Mouse (Mus musculus) midbrain, embryonic 14.5 days (tissue): Measurements from ENCODE around the gene Nrsn2. TPM values are rescaled to one million over a fixed set of nuclear protein-coding genes. Genes with fewer than 3 reads are reported as not detected.

Experiments used
- ATAC-seq: fragments of 200-750 bp; cut with Nextera tagmentation; 2 replicates; pipeline ENCODE4 v1.8.0; 2017; ENCODE audit warnings: moderate number of reproducible peaks, moderate library complexity; ENCODE audit not compliant: low FRiP score, low TSS enrichment
- DNase-seq: peaks from one replicate; pipeline ENCODE4 v3.0.0-alpha.2; 2015
- H3K27ac ChIP-seq: fragments of 300-500 bp; sonication (generic); replicated peaks from 2 replicates; pipeline ENCODE4 v1.5.1; 2014; ENCODE audit warnings: mild to moderate bottlenecking, low read depth, low read length, moderate library complexity
- H3K27me3 ChIP-seq: fragments of 300-500 bp; sonication (generic); 2 replicates; pipeline ENCODE4 v1.6.1; 2014; ENCODE audit warnings: low read length, control low read depth, mixed read lengths; ENCODE audit not compliant: control insufficient read depth, insufficient read depth
- H3K36me3 ChIP-seq: fragments of 300-500 bp; sonication (generic); 2 replicates; pipeline ENCODE4 v1.6.1; 2014; ENCODE audit warnings: low read length, control low read depth; ENCODE audit not compliant: control insufficient read depth, insufficient read depth
- H3K4me1 ChIP-seq: fragments of 300-500 bp; sonication (generic); 2 replicates; pipeline ENCODE4 v1.6.1; 2014; ENCODE audit warnings: mild to moderate bottlenecking, antibody characterized with exemption, low read length, control low read depth; ENCODE audit not compliant: control insufficient read depth, insufficient read depth
- H3K4me2 ChIP-seq: fragments of 300-500 bp; sonication (generic); 2 replicates; pipeline ENCODE4 v1.6.1; 2014; ENCODE audit warnings: mild to moderate bottlenecking, low read length, moderate library complexity
- H3K4me3 ChIP-seq: fragments of 300-500 bp; sonication (generic); replicated peaks from 2 replicates; pipeline ENCODE4 v1.5.1; 2014; ENCODE audit warnings: low read depth, low read length
- H3K9ac ChIP-seq: fragments of 300-500 bp; sonication (generic); replicated peaks from 2 replicates; pipeline ENCODE4 v1.6.1; 2014; ENCODE audit warnings: mild to moderate bottlenecking, low read length, moderate library complexity
- H3K9me3 ChIP-seq: fragments of 300-500 bp; sonication (generic); 2 replicates; pipeline ENCODE4 v1.6.1; 2016; ENCODE audit warnings: low read length, control low read depth, mixed read lengths; ENCODE audit not compliant: control insufficient read depth
- WGBS: fragments of 180-500 bp; shearing (Covaris S2); extraction: QIAGEN DNeasy Blood & Tissue Kit; methylation state at CpG from one replicate; pipeline ENCODE4 v1.1.7; 2014; 5-methylcytosine and 5-hydroxymethylcytosine counted together
- polyA plus RNA-seq: library from polyadenylated mRNA; unstranded; fragments of >200 nt; fragmentation: Nextera tagmentation; extraction: Ambion mirVana; gene quantifications from 2 replicates; pipeline ENCODE4 v1.2.1, GENCODE M21; 2014

The Nrsn2 gene
- polyA plus RNA-seq, 1 experiment from 2014 or later, result 40.1 TPM

- Histone ChIP-seq H3K27me3 (no peaks in the 10 kb centered on the region), H3K27ac (no peak overlapping the region), H3K9ac (no peak overlapping the region), H3K9me3 (no peaks in the 10 kb centered on the region), H3K4me2 (no peak overlapping the region), H3K4me3 (no peak overlapping the region), H3K36me3 (peaks cover 73% of the 10 kb centered on the region), H3K4me1 (peaks cover 18% of the 10 kb centered on the region)
- no peak for DNase-seq
- 88% methylated on average over 5 of the region's 5 CpGs for WGBS
- no peak for ATAC-seq
These were observed 48.5 kb downstream of the Nrsn2 start for GRCm38 (mm10) chr2:152327980-152328379.

GRCm38 (mm10) chr2:152326654-152327053 lies 49.8 kb downstream of the Nrsn2 start:
- Histone ChIP-seq H3K9ac (no peak overlapping the region), H3K4me1 (peaks cover 15% of the 10 kb centered on the region), H3K9me3 (no peaks in the 10 kb centered on the region), H3K27ac (no peak overlapping the region), H3K27me3 (no peaks in the 10 kb centered on the region), H3K4me3 (no peak overlapping the region), H3K36me3 (peaks cover 86% of the 10 kb centered on the region), H3K4me2 (no peak overlapping the region)
- WGBS, result 92% methylated on average over 8 of the region's 8 CpGs
- no peak for ATAC-seq
- no peak for DNase-seq

- 96% methylated on average over 13 of the region's 13 CpGs for WGBS
- H3K27ac ChIP-seq, result no peak overlapping the region
- no peak for ATAC-seq
- no peaks in the 10 kb centered on the region for H3K9me3 ChIP-seq
- no peak for DNase-seq
- no peak overlapping the region for H3K4me2 ChIP-seq
- peaks cover 91% of the 10 kb centered on the region for H3K36me3 ChIP-seq
- no peak overlapping the region for H3K4me3 ChIP-seq
- no peaks in the 10 kb centered on the region for H3K27me3 ChIP-seq
- peaks cover 10% of the 10 kb centered on the region; the same call in 1 of the 2 replicates for H3K4me1 ChIP-seq
- no peak overlapping the region for H3K9ac ChIP-seq
These were observed 50.3 kb downstream of the Nrsn2 start for GRCm38 (mm10) chr2:152326157-152326556.

GRCm38 (mm10) chr2:152324842-152325241 lies 51.6 kb downstream of the Nrsn2 start:
- Histone ChIP-seq H3K9ac (no peak overlapping the region), H3K4me2 (no peak overlapping the region), H3K4me3 (no peak overlapping the region), H3K4me1 (0 out of 2 replicates have a peak, but pooled peaks cover under 1% of the 10 kb centered on the region), H3K9me3 (no peaks in the 10 kb centered on the region), H3K36me3 (peaks cover 96% of the 10 kb centered on the region), H3K27me3 (no peaks in the 10 kb centered on the region), H3K27ac (no peak overlapping the region)
- ATAC-seq, result no peak
- 90% methylated on average over 3 of the region's 3 CpGs for WGBS
- no peak for DNase-seq

GRCm38 (mm10) chr2:152323971-152324370 lies 52.5 kb downstream of the Nrsn2 start:
- no peak for ATAC-seq
- Histone ChIP-seq H3K9ac (no peak overlapping the region), H3K36me3 (peaks cover 99% of the 10 kb centered on the region), H3K4me3 (no peak overlapping the region), H3K4me2 (no peak overlapping the region), H3K4me1 (no peaks in the 10 kb centered on the region), H3K9me3 (no peaks in the 10 kb centered on the region), H3K27ac (no peak overlapping the region), H3K27me3 (no peaks in the 10 kb centered on the region)
- 97% methylated on average over 14 of the region's 14 CpGs for WGBS
- no peak for DNase-seq

GRCm38 (mm10) chr2:152322198-152322597 lies 54.2 kb downstream of the Nrsn2 start:
- 93% methylated on average over 6 of the region's 6 CpGs for WGBS
- no peak for ATAC-seq
- H3K4me1 ChIP-seq, result no peaks in the 10 kb centered on the region

GRCm38 (mm10) chr2:152321558-152321957 lies 54.9 kb downstream of the Nrsn2 start:
- H3K27ac ChIP-seq, result no peak overlapping the region
- ATAC-seq, result no peak
- DNase-seq, result no peak
- H3K9ac ChIP-seq, result no peak overlapping the region
- H3K4me1 ChIP-seq, result no peaks in the 10 kb centered on the region
- H3K4me3 ChIP-seq, result no peak overlapping the region
- H3K4me2 ChIP-seq, result no peak overlapping the region
- H3K27me3 ChIP-seq, result no peaks in the 10 kb centered on the region
- H3K9me3 ChIP-seq, result no peaks in the 10 kb centered on the region
- 94% methylated on average over 5 of the region's 5 CpGs for WGBS
- peaks cover 95% of the 10 kb centered on the region for H3K36me3 ChIP-seq

More at GRCm38 (mm10) chr2:152322198-152322597, 54.2 kb downstream of the Nrsn2 start:
- no peak for DNase-seq
- Histone ChIP-seq H3K4me2 (no peak overlapping the region), H3K9me3 (no peaks in the 10 kb centered on the region), H3K27ac (no peak overlapping the region), H3K36me3 (peaks cover 95% of the 10 kb centered on the region), H3K9ac (no peak overlapping the region), H3K4me3 (no peak overlapping the region), H3K27me3 (no peaks in the 10 kb centered on the region)

Other genes with a start within 250 kb of the Nrsn2 start
- gene Tcf15, start 233.1 kb downstream of the Nrsn2 start, polyA plus RNA-seq, result 0.76 and 0.96 TPM in 2 replicates
- gene Csnk2a1, start 149.8 kb downstream of the Nrsn2 start, polyA plus RNA-seq, result 164 and 229 TPM in 2 replicates
- 23.3 and 28.8 TPM in 2 replicates for gene Tbc1d20, start 82.8 kb downstream of the Nrsn2 start, polyA plus RNA-seq
- 108 and 109 TPM in 2 replicates for gene Rbck1, start 44.0 kb downstream of the Nrsn2 start, polyA plus RNA-seq
- gene Trib3, start 32.6 kb downstream of the Nrsn2 start, polyA plus RNA-seq, result 0.62 and 1.2 TPM in 2 replicates
- 21.9 and 25.4 TPM in 2 replicates for gene Sox12, start 21.4 kb upstream of the Nrsn2 start, polyA plus RNA-seq
- gene Zcchc3, start 38.4 kb upstream of the Nrsn2 start, polyA plus RNA-seq, result 18.0 and 19.3 TPM in 2 replicates
- 1.0 and 1.1 TPM in 2 replicates for gene 6820408C15Rik, start 38.9 kb upstream of the Nrsn2 start, polyA plus RNA-seq
- gene Defb23, start 88.0 kb upstream of the Nrsn2 start, polyA plus RNA-seq, result not detected in 2 replicates
- not detected in 2 replicates for gene Defb20, start 100.4 kb upstream of the Nrsn2 start, polyA plus RNA-seq
- not detected in 2 replicates for gene Defb22, start 113.5 kb upstream of the Nrsn2 start, polyA plus RNA-seq
- not detected in 2 replicates for gene Defb26, start 135.1 kb upstream of the Nrsn2 start, polyA plus RNA-seq
- gene Defb28, start 141.6 kb upstream of the Nrsn2 start, polyA plus RNA-seq, result not detected in 2 replicates
- not detected in 2 replicates for gene Defb29, start 163.5 kb upstream of the Nrsn2 start, polyA plus RNA-seq
- gene Gm17416, start 192.7 kb upstream of the Nrsn2 start, polyA plus RNA-seq, result not detected in 2 replicates
- not detected in 2 replicates for gene Defb21, start 196.1 kb upstream of the Nrsn2 start, polyA plus RNA-seq
- gene Defb19, start 203.7 kb upstream of the Nrsn2 start, polyA plus RNA-seq, result not detected in 2 replicates
- gene Defb45, start 222.8 kb upstream of the Nrsn2 start, polyA plus RNA-seq, result not detected in 2 replicates
- gene Defb36, start 227.7 kb upstream of the Nrsn2 start, polyA plus RNA-seq, result not detected in 2 replicates
- gene Defb25, start 246.4 kb upstream of the Nrsn2 start, polyA plus RNA-seq, result not detected in 2 replicates